Mouse (Mus musculus) thymus, adult 2 months (tissue): ENCODE results near the gene Fut11.

Experiments used
- CTCF ChIP-seq: fragments of 200-500 bp; IDR thresholded peaks from 2 replicates; pipeline ENCODE4 v1.5.1; 2012; ENCODE audit warnings: mild to moderate bottlenecking, control low read depth, low read length, moderate library complexity, borderline replicate concordance; ENCODE audit not compliant: control insufficient read depth, poor library complexity, insufficient read depth; ENCODE audit errors: extremely low read depth
- POLR2A ChIP-seq: fragments of 200-500 bp; IDR thresholded peaks from 2 replicates; pipeline ENCODE4 v1.6.1; 2012; ENCODE audit warnings: mild to moderate bottlenecking, low read length, control low read depth, moderate library complexity; ENCODE audit not compliant: control insufficient read depth, poor library complexity, insufficient read depth; ENCODE audit errors: extremely low read depth

GRCm38 (mm10) chr14:20713832-20714231 is 19.1 kb downstream of the Fut11 start:
- no peak for TF ChIP-seq CTCF
- no peak for TF ChIP-seq POLR2A
